8 mouse cellular contexts compared by ENCODE assay signal in genomic region chr12:112593951-112594915, GRCm38 (mm10). TPM values are rescaled to one million over a fixed set of nuclear protein-coding genes. Genes with fewer than 3 reads are reported as not detected.
DNase-seq lines count a peak whose midpoint lies in the region; ATAC-seq and TF ChIP-seq lines count a peak whose summit lies in the region.

No protein-coding gene starts in this region.

- peak overlapping the region; percentile 79 for H3K27ac ChIP-seq in gastrocnemius, adult 2 months
- H3K27ac ChIP-seq in lung, embryonic 16.5 days (ENCODE audit: low read length) = peak overlapping the region; percentile 53

- 50% methylated on average over 16 of the region's 16 CpGs for WGBS in lung, embryonic 16.5 days

- no peaks in the 10 kb centered on the region for H3K27me3 ChIP-seq in lung, embryonic 16.5 days (ENCODE audit: control insufficient read depth, insufficient read depth, low read depth, low read length)

- no peak overlapping the region for H3K9ac ChIP-seq in lung, embryonic 16.5 days (ENCODE audit: low read length)

- H3K4me1 ChIP-seq in lung, embryonic 16.5 days (replicated peaks; ENCODE audit: control insufficient read depth, insufficient read depth, low read length) = peaks cover 52% of the 10 kb centered on the region

- H3K4me2 ChIP-seq in lung, embryonic 16.5 days (ENCODE audit: low read depth, low read length) = no peak overlapping the region

- no peaks in the 10 kb centered on the region for H3K36me3 ChIP-seq in lung, embryonic 16.5 days (ENCODE audit: control insufficient read depth, insufficient read depth, low read length)

- H3K9me3 ChIP-seq in lung, embryonic 16.5 days (ENCODE audit: control insufficient read depth, low read length) = no peaks in the 10 kb centered on the region

- TF ChIP-seq CTCF in gastrocnemius, adult 2 months (IDR thresholded peaks at IDR 0.05) = no peak

- H3K4me3 ChIP-seq in gastrocnemius, adult 2 months = peak overlapping the region; percentile 85
- no peak overlapping the region for H3K4me3 ChIP-seq in lung, embryonic 16.5 days (ENCODE audit: low read length)

- no peak for DNase-seq in gastrocnemius, adult 2 months
- DNase-seq in gastrocnemius, postnatal 25 days = no peak
- peak; percentile 38 to 46 for DNase-seq in spleen, postnatal 36 days (ENCODE audit: low spot score in 2 of 2)
- no peak for DNase-seq in spleen, postnatal 14 days (ENCODE audit: low spot score in 2 of 2)
- no peak for DNase-seq in adrenal gland, postnatal 25 days
- no peak for DNase-seq in adrenal gland, adult 2 months
- no peak for DNase-seq in layer of hippocampus, adult 8-10 months (ENCODE audit: low spot score in 2 of 2)

- intact Hi-C loops in gastrocnemius, adult 2 months (cut with DNase I) = no loop called here

- ATAC-seq in lung, embryonic 16.5 days (ENCODE audit: low read depth) = peak; percentile 35

RNA-seq across cellular contexts. Expression of gene Inf2, which starts 5.6 kb away (rescaled TPM):
- total RNA-seq in gastrocnemius, adult 2 months (2021) = 10 to 100 TPM in 1 of 2 experiments, 1 to 10 TPM in 1; 8.2 to 13.0 TPM
- 10 to 100 TPM; 10.3 to 10.9 TPM for total RNA-seq in gastrocnemius, postnatal 25 days (2021)
- polyA plus RNA-seq in lung, embryonic 16.5 days (2015; fragmentation: Nextera tagmentation; extraction: Ambion mirVana) = 3.5 and 3.7 TPM in 2 replicates
- total RNA-seq in adrenal gland, postnatal 25 days (2021) = 32.6 and 34.1 TPM in 2 replicates
- 10 to 100 TPM; 20.7 to 40.6 TPM for total RNA-seq in adrenal gland, adult 2 months (2021)
- 45.0 and 47.9 TPM in 2 replicates for polyA plus RNA-seq in adrenal gland, adult 2 months (2012; rRNA removed)
- total RNA-seq in layer of hippocampus, adult 8-10 months (2022) = 100 to 1,000 TPM; 111 to 121 (median 115) TPM

RNA-seq across cellular contexts. Expression of gene Adssl1, which starts 25.6 kb away (rescaled TPM):
- 1,000 to 10,000 TPM; 1,028 to 1,061 TPM for total RNA-seq in gastrocnemius, adult 2 months (2021)
- 100 to 1,000 TPM; 887 to 928 TPM for total RNA-seq in gastrocnemius, postnatal 25 days (2021)
- polyA plus RNA-seq in lung, embryonic 16.5 days (2015; fragmentation: Nextera tagmentation; extraction: Ambion mirVana) = 9.4 and 10.3 TPM in 2 replicates
- 17.8 and 21.0 TPM in 2 replicates for total RNA-seq in adrenal gland, postnatal 25 days (2021)
- total RNA-seq in adrenal gland, adult 2 months (2021) = 10 to 100 TPM; 10.7 to 39.1 TPM
- 10.6 and 11.0 TPM in 2 replicates for polyA plus RNA-seq in adrenal gland, adult 2 months (2012; rRNA removed)
- total RNA-seq in layer of hippocampus, adult 8-10 months (2022) = 10 to 100 TPM in 3 of 4 experiments, 1 to 10 TPM in 1; 9.6 to 30.4 (median 20.8) TPM

RNA-seq across cellular contexts. Expression of gene Siva1, which starts 50.2 kb away (rescaled TPM):
- 10 to 100 TPM; 18.6 to 25.3 TPM for total RNA-seq in gastrocnemius, adult 2 months (2021)
- 10 to 100 TPM; 13.4 to 16.1 TPM for total RNA-seq in gastrocnemius, postnatal 25 days (2021)
- polyA plus RNA-seq in lung, embryonic 16.5 days (2015; fragmentation: Nextera tagmentation; extraction: Ambion mirVana) = 181 and 206 TPM in 2 replicates
- total RNA-seq in adrenal gland, postnatal 25 days (2021) = 34.8 and 46.0 TPM in 2 replicates
- 10 to 100 TPM; 23.6 to 53.6 TPM for total RNA-seq in adrenal gland, adult 2 months (2021)
- 49.1 and 67.3 TPM in 2 replicates for polyA plus RNA-seq in adrenal gland, adult 2 months (2012; rRNA removed)
- total RNA-seq in layer of hippocampus, adult 8-10 months (2022) = 10 to 100 TPM; 20.8 to 23.5 (median 22.1) TPM

Comparison
In these comparisons a context has a peak if more than half of its experiments do, and no peak if none do; other contexts are left out.
1. DNase-seq: peak in spleen, postnatal 36 days (2 of 2); none in gastrocnemius, adult 2 months (single experiment), gastrocnemius, postnatal 25 days (single experiment), spleen, postnatal 14 days (0 of 2), adrenal gland, postnatal 25 days (single experiment), adrenal gland, adult 2 months (single experiment) and layer of hippocampus, adult 8-10 months (0 of 2).
2. RNA of gene Adssl1, which starts 25.6 kb away (total RNA-seq): 1,028 to 1,061 TPM in gastrocnemius, adult 2 months and 887 to 928 TPM in gastrocnemius, postnatal 25 days; 10.7 to 39.1 TPM in adrenal gland, adult 2 months, 9.6 to 30.4 TPM in layer of hippocampus, adult 8-10 months and 17.8 to 21.0 TPM in adrenal gland, postnatal 25 days; every median in the first group is over 10 times any median in the second.